Mouse (Mus musculus) brown adipose tissue, adult 24 weeks (tissue): ENCODE measurements around the gene Tgm5. TPM values are rescaled to one million over a fixed set of nuclear protein-coding genes. Genes with fewer than 3 reads are reported as not detected.
"Not testable (repeated sequence)": the region's sequence is repeated elsewhere in the genome, so short reads cannot be mapped to it uniquely, and the experiment has no call there.

Experiments used
- H3K27ac ChIP-seq: fragments of 200-500 bp; replicated peaks from 2 replicates; pipeline ENCODE4 v1.5.1; 2012; ENCODE audit warnings: low read depth, mild to moderate bottlenecking, low read length
- H3K4me1 ChIP-seq: fragments of 200-500 bp; 2 replicates; pipeline ENCODE4 v1.6.1; 2012; ENCODE audit warnings: low read length, mixed read lengths; ENCODE audit not compliant: control insufficient read depth, insufficient read depth, insufficient read length
- H3K4me3 ChIP-seq: fragments of 200-500 bp; 2 replicates; pipeline ENCODE4 v1.5.1; 2012; ENCODE audit warnings: low read depth, mild to moderate bottlenecking, low read length, moderate library complexity; ENCODE audit not compliant: insufficient read depth
- polyA plus RNA-seq: library from polyadenylated mRNA; stranded (reverse); fragments of >200 nt; gene quantifications from 2 replicates; pipeline ENCODE4 v1.2.4, GENCODE M21; 2012; ENCODE audit not compliant: missing spikeins, insufficient read depth, insufficient read length

Tgm5 gene
- polyA plus RNA-seq, 1 experiment, result not detected

DNA sequence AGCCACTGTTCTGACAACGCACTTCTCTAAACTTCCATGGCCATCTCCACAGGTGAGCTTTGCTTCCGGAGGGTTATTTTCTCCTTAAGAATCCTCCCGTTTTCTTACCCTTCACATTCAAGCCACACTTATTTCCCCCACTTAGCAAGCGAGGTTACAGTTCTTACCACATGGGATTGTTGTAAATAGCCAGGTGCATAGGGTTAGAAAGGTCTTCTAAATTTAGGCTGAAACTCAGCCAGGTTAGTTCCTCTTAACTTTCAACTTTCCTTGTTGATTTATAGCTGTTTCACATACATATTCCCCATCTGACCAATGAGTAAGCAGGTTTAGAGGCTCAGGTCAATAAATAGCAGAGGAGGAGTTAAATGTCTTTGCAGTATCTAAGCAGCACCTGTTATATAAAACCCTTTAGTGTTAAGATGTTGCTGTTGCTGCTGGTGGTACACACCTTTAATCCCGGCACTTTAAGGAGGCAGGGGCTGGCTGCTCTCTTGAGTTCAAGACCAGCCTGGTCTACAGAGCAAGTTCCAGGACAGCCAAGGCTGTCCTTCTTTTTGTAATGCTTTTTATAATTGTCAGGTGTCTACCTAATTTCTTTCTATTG, 76.5 kb downstream of the Tgm5 start:
- peak overlapping the region; percentile 74 for H3K4me3 ChIP-seq
- H3K4me1 ChIP-seq, result peaks cover 3% of the 10 kb centered on the region; the same call in 1 of the 2 replicates
- H3K27ac ChIP-seq, result no peak overlapping the region

DNA sequence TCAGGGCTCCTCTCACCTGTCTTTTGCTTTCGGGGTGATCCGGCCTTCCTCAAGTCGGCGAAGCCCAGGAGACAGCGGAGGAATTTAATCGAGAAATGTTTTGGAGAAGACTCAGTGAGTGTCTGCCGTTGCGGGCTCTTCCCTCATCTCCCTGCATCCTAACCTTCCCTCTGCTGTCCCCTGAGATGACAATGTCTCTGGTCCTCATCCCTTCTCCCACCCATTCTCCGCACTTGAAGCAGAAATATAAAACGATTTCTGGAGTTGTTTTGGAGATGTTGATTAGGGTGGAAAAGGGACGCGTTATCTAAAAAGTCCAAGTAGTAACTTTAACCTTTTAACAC, 77.0 kb downstream of the Tgm5 start:
- Histone ChIP-seq H3K27ac (no peak overlapping the region), H3K4me3 (peak overlapping the region; percentile 74)

DNA sequence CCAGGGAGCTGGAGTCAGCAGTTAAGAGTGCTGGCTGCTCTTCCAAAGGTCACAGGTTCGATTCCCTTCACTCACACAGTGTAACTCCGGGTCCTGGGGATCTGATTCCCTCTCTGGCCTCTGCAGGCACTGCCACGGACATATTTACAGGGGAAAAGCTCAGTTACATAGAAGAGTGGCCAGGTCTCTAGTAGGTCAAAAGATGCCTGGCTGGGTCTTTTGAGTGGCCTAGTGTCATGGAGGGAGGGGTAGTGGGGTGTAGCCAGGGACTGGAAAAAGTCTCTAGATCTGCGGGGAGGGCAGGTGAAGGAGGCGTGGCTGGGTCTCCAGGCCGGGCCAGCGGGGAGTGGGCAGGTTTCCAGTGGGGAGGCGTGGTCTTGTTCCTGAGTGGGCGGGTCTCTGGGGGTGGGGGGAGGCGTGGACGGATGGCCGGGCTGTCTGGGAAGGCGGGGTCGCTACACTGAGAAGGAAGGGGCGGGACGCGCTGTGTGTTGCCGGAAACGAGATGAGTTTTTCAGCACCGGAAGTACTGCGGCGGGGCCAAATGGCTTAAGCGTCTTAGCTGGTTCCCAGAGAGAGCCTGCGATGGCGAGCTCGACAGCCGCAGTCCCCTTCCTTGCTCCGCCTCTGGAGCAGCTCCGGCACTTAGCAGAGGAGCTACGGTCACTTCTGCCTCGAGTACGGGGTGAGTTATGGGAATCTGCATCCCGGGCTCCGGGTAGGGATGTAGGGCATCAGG, 77.5 kb downstream of the Tgm5 start, which contains the start of gene Ccndbp1:
Gene Ccndbp1 (plus strand): TSS at position 479 of the 739 bp plus-strand sequence.
- no peak within 1 kb of the TSS for H3K27ac ChIP-seq
- peak within 1 kb of the TSS; percentile 74 for H3K4me3 ChIP-seq
- peaks cover 3% of the 10 kb centered on the region; the same call in 1 of the 2 replicates for H3K4me1 ChIP-seq

More for the DNA sequence above, 77.0 kb downstream of the Tgm5 start:
- H3K4me1 ChIP-seq, result peaks cover 3% of the 10 kb centered on the region; the same call in 1 of the 2 replicates

DNA sequence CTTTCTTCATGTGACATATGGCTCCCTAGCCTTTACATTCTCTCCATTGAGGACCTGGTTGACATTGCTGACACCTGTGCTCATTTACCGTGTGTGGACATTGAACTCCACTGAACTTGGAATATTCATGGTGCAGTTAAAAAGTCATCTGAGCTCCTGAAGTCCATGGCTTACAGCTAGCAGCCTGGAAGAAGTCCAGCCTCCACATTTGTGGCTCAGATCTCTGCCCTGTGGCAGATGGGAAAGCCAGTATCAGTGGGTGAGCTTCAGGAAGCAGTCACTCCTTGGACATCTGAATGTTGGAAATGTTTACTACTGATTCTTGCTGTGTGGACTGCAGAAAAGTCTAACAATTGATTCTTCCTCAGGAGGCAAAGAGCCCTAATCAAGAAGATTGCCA, 78.7 kb downstream of the Tgm5 start:
- Histone ChIP-seq H3K27ac (no peak overlapping the region), H3K4me1 (peaks cover 3% of the 10 kb centered on the region; the same call in 1 of the 2 replicates), H3K4me3 (no peak overlapping the region)

DNA sequence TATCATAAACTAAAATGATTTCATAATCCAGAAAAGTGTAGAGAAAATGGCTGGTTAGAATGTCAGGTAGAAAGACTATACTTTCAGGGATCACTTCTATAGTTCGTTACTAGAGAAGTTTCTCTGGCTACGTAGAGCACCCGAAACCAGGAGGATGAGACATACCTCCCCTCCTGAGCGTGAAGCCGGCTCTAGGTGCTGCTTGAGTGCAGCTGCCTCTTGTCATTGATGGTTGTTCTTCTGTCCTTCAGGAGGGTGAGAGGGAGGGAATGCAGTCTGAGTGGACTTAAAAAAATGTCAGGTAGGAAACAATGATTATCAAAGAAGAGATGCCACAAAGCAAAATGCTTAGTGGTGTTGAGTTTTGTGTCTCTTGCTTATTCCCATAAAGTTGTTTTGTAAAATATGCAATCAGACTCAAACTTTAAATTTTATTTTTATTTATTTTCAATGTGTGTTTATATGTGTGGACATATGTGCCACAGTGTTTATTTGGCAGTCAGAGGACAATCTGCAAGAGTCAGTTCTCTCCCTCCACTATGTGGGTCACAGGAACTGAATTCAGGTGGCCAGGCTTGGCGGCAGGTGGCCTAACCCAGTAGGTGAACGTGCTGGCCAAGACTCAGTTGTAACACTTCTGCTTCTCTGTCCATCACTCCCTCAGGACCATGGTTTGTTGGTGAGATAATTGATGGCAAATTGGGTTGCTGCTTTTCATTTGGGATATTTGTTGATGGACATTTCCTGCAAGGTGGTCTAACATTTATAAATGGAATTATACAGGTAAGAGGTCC, 81.4 kb downstream of the Tgm5 start:
- H3K4me3 ChIP-seq, result no peak overlapping the region
- H3K4me1 ChIP-seq, result peaks cover 3% of the 10 kb centered on the region; the same call in 1 of the 2 replicates
- H3K27ac ChIP-seq, result no peak overlapping the region

DNA sequence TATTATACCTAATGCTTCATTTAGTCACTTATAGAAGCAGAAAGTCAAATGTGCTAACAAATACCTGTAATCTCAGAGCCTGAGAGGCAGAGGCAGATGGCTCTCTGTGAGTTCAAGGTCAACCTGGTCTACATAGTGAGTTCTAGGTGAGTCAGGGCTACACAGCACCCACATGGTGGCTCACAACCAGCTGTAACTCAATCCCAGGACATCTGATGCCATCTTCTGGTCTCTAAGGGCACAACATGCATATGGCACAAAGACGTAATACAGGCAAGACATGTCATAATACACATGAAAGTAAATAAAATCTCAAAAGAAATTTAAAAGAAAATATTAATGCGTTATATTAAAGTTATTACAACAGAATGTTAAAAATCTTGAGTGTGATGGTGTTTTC, 82.1 kb downstream of the Tgm5 start:
- H3K27ac ChIP-seq, result no peak overlapping the region
- H3K4me3 ChIP-seq, result no peak overlapping the region
- no peaks in the 10 kb centered on the region for H3K4me1 ChIP-seq

DNA sequence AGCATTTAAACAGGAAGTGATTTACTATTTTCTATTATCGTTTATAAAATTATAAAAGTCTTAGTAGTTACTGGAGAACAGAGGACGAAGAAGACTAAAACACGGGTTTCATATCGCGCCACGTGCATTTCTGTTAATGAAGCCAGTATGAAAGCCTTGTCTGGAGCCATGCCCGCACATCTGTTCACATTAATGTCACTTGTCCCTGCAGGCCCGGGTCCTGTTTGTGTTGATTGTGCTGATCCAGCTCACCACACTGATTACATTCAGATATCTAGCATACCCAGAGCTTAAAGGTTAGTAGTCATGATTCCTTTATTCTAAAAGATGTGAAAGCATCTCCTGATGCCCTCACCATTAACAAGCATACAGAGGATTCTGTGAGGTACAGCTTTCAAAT, 86.8 kb downstream of the Tgm5 start:
- Histone ChIP-seq H3K27ac (no peak overlapping the region), H3K4me3 (no peak overlapping the region), H3K4me1 (no peaks in the 10 kb centered on the region)

DNA sequence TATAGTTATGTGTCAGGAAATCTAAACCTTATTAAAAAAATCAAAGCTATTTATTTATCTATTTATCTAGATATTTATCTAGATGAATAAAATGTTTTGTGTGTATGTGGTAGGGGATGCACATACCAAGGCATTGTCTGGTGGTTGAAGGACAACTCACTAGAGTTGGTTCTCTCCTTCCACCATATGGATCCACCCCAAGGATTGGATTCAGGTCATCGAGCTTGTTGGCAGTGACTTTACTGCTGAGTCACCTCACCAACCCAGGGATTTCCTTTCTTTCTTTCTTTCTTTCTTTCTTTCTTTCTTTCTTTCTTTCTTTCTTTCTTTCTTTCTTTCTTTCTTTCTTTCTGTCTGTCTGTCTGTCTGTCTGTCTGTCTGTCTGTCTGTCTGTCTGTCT, 89.0 kb downstream of the Tgm5 start:
- H3K4me3 ChIP-seq, H3K4me1 ChIP-seq, H3K27ac ChIP-seq: not testable (repeated sequence)

Other genes with a start within 250 kb of the Tgm5 start
- gene Cdan1, start 235.7 kb downstream of the Tgm5 start, polyA plus RNA-seq, result 1.3 and 3.3 TPM in 2 replicates
- 3.3 and 5.2 TPM in 2 replicates for gene Ttbk2, start 235.2 kb downstream of the Tgm5 start, polyA plus RNA-seq
- gene Ubr1, start 115.1 kb downstream of the Tgm5 start, polyA plus RNA-seq, result 10.5 and 12.3 TPM in 2 replicates
- 4.8 and 5.3 TPM in 2 replicates for gene Tmem62, start 108.8 kb downstream of the Tgm5 start, polyA plus RNA-seq
- gene Ccndbp1, start 77.4 kb downstream of the Tgm5 start, polyA plus RNA-seq, result 37.4 and 38.1 TPM in 2 replicates
- gene Epb42, start 48.8 kb downstream of the Tgm5 start, polyA plus RNA-seq, result not detected in 2 replicates
- gene Tgm7, start 24.0 kb upstream of the Tgm5 start, polyA plus RNA-seq, result not detected in 2 replicates
- 9.3 and 9.5 TPM in 2 replicates for gene Adal, start 54.6 kb upstream of the Tgm5 start, polyA plus RNA-seq
- gene Lcmt2, start 54.8 kb upstream of the Tgm5 start, polyA plus RNA-seq, result 4.9 and 5.9 TPM in 2 replicates
- gene Tubgcp4, start 84.8 kb upstream of the Tgm5 start, polyA plus RNA-seq, result 12.8 and 16.4 TPM in 2 replicates
- 6.6 and 8.6 TPM in 2 replicates for gene Zscan29, start 85.3 kb upstream of the Tgm5 start, polyA plus RNA-seq
- 8.7 and 12.8 TPM in 2 replicates for gene Trp53bp1, start 185.6 kb upstream of the Tgm5 start, polyA plus RNA-seq
- 1.2 and 1.5 TPM in 2 replicates for gene Map1a, start 203.8 kb upstream of the Tgm5 start, polyA plus RNA-seq